Mouse (Mus musculus) embryonic facial prominence, embryonic 14.5 days (tissue): ENCODE data around the gene Fam222a. TPM values are rescaled to one million over a fixed set of nuclear protein-coding genes. Genes with fewer than 3 reads are reported as not detected.

Experiments
- ATAC-seq: fragments of 200-750 bp; cut with Nextera tagmentation; 2 replicates; pipeline ENCODE4 v1.8.0; 2017; ENCODE audit warnings: low read depth, moderate number of reproducible peaks, moderate TSS enrichment
- DNase-seq: peaks from one replicate; pipeline ENCODE4 v3.0.0-alpha.2; 2015; ENCODE audit warnings: low spot score
- H3K27ac ChIP-seq: fragments of 300-500 bp; sonication (generic); replicated peaks from 2 replicates; pipeline ENCODE4 v1.5.1; 2014; ENCODE audit warnings: low read depth, mild to moderate bottlenecking, low read length, moderate library complexity
- H3K27me3 ChIP-seq: fragments of 300-500 bp; sonication (generic); replicated peaks from 2 replicates; pipeline ENCODE4 v1.6.1; 2014; ENCODE audit warnings: low read length; ENCODE audit not compliant: control insufficient read depth, insufficient read depth
- H3K36me3 ChIP-seq: fragments of 300-500 bp; sonication (generic); 2 replicates; pipeline ENCODE4 v1.6.1; 2014; ENCODE audit warnings: low read length, mixed read lengths; ENCODE audit not compliant: control insufficient read depth, insufficient read depth
- H3K4me1 ChIP-seq: fragments of 300-500 bp; sonication (generic); 2 replicates; pipeline ENCODE4 v1.6.1; 2014; ENCODE audit warnings: antibody characterized with exemption, low read length; ENCODE audit not compliant: control insufficient read depth, insufficient read depth
- H3K4me2 ChIP-seq: fragments of 300-500 bp; sonication (generic); 2 replicates; pipeline ENCODE4 v1.6.1; 2014; ENCODE audit warnings: low read depth, mild to moderate bottlenecking, low read length, moderate library complexity, mixed read lengths
- H3K4me3 ChIP-seq: fragments of 300-500 bp; sonication (generic); 2 replicates; pipeline ENCODE4 v1.5.1; 2014; ENCODE audit warnings: low read depth, mild to moderate bottlenecking, low read length
- H3K9ac ChIP-seq: fragments of 300-500 bp; sonication (generic); 2 replicates; pipeline ENCODE4 v1.6.1; 2014; ENCODE audit warnings: low read depth, mild to moderate bottlenecking, low read length, moderate library complexity, mixed read lengths
- H3K9me3 ChIP-seq: fragments of 300-500 bp; sonication (generic); 2 replicates; pipeline ENCODE4 v1.6.1; 2016; ENCODE audit warnings: low read length; ENCODE audit not compliant: control insufficient read depth
- WGBS: fragments of 180-500 bp; shearing (Covaris S2); extraction: QIAGEN DNeasy Blood & Tissue Kit; methylation state at CpG from one replicate; pipeline ENCODE4 v1.1.7; 2014; 5-methylcytosine and 5-hydroxymethylcytosine counted together
- polyA plus RNA-seq: library from polyadenylated mRNA; unstranded; fragments of >200 nt; fragmentation: Nextera tagmentation; extraction: Ambion mirVana; gene quantifications from 2 replicates; pipeline ENCODE4 v1.2.1, GENCODE M21; 2014

The Fam222a gene
- polyA plus RNA-seq, 1 experiment from 2014 or later, result 1.4 TPM

DNA sequence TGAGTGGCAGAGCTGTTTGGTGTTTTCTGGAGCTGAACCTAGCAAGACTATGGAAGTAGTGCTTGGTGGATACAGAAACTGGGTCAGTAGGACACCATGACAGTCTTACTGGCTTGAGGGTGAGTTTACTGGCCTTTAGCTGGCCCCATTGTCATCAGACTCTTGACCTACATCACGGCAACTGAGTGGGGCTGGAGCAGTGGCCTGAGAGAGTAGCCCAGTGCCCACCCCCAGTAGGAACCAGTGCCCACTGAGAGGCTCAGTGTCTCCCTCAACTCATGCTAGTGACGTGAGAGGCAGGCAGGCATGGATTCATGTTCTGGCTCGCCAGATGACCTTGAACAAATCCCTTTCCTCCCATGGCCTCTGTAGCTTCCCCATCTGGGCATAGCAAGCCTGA lies 15.2 kb downstream of the Fam222a start:
- Histone ChIP-seq H3K9me3 (no peaks in the 10 kb centered on the region), H3K27me3 (no peaks in the 10 kb centered on the region; the same call in 1 of the 2 replicates), H3K36me3 (no peaks in the 10 kb centered on the region), H3K4me3 (no peak overlapping the region), H3K27ac (no peak overlapping the region), H3K4me1 (peaks cover 12% of the 10 kb centered on the region), H3K9ac (no peak overlapping the region), H3K4me2 (no peak overlapping the region)
- no peak for ATAC-seq
- WGBS, result 76% methylated on average over 3 of the region's 3 CpGs
- DNase-seq, result no peak

GRCm38 (mm10) chr5:114583490-114584175 lies 15.8 kb downstream of the Fam222a start:
- H3K4me3 ChIP-seq, result no peak overlapping the region
- H3K27ac ChIP-seq, result no peak overlapping the region
- no peak for DNase-seq
- H3K9ac ChIP-seq, result no peak overlapping the region; the same call in 1 of the 2 replicates
- peaks cover 12% of the 10 kb centered on the region for H3K4me1 ChIP-seq
- H3K27me3 ChIP-seq, result no peaks in the 10 kb centered on the region; the same call in 1 of the 2 replicates
- H3K4me2 ChIP-seq, result no peak overlapping the region
- 67% methylated on average over 12 of the region's 12 CpGs for WGBS
- no peaks in the 10 kb centered on the region for H3K36me3 ChIP-seq
- no peaks in the 10 kb centered on the region for H3K9me3 ChIP-seq
- no peak for ATAC-seq

GRCm38 (mm10) chr5:114584293-114585104 lies 16.7 kb downstream of the Fam222a start:
- H3K27ac ChIP-seq, result no peak overlapping the region
- H3K4me2 ChIP-seq, result no peak overlapping the region
- no peaks in the 10 kb centered on the region for H3K9me3 ChIP-seq
- H3K36me3 ChIP-seq, result no peaks in the 10 kb centered on the region
- DNase-seq (peak; percentile 41), ATAC-seq (peak; percentile 34; the same call in 1 of the 2 replicates)
- H3K9ac ChIP-seq, result no peak overlapping the region; the same call in 1 of the 2 replicates
- no peaks in the 10 kb centered on the region; the same call in 1 of the 2 replicates for H3K27me3 ChIP-seq
- H3K4me3 ChIP-seq, result no peak overlapping the region
- WGBS, result 44% methylated on average over 14 of the region's 14 CpGs
- peaks cover 12% of the 10 kb centered on the region for H3K4me1 ChIP-seq

- Histone ChIP-seq H3K9me3 (no peaks in the 10 kb centered on the region), H3K27ac (no peak overlapping the region), H3K4me1 (peaks cover 12% of the 10 kb centered on the region), H3K4me3 (no peak overlapping the region), H3K36me3 (no peaks in the 10 kb centered on the region), H3K4me2 (no peak overlapping the region), H3K9ac (no peak overlapping the region), H3K27me3 (no peaks in the 10 kb centered on the region; the same call in 1 of the 2 replicates)
- ATAC-seq, result no peak
- no peak for DNase-seq
- WGBS, result 15% methylated on average over 5 of the region's 5 CpGs
Observed at GRCm38 (mm10) chr5:114585682-114586081, 17.9 kb downstream of the Fam222a start.

DNA sequence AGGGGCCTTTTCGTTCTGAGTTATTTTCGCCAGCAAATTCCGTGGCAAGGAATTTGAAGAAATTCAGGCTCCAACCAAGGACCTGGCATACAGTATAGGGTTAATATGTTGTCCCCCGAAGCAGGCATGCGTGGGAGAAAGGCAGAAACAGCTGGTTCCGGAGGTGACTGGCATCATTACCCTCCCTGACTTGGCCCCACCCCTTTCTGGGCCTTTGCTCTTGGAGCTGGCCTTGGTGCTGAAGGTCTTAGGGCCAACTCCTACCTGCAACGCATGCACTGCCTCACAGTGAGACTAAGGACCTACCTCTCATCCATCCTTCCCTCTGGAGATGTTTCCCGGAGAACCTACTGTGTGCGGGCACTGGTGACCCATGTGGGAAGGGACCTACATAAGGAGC lies 20.1 kb downstream of the Fam222a start:
- Histone ChIP-seq H3K27me3 (no peaks in the 10 kb centered on the region; the same call in 1 of the 2 replicates), H3K4me1 (peaks cover 12% of the 10 kb centered on the region), H3K9me3 (no peaks in the 10 kb centered on the region), H3K4me2 (no peak overlapping the region), H3K27ac (no peak overlapping the region), H3K9ac (no peak overlapping the region), H3K4me3 (no peak overlapping the region), H3K36me3 (no peaks in the 10 kb centered on the region)
- no peak for ATAC-seq
- WGBS, result 30% methylated on average over 9 of the region's 9 CpGs
- peak; percentile 87 for DNase-seq

- H3K36me3 ChIP-seq, result no peaks in the 10 kb centered on the region
- H3K27ac ChIP-seq, result no peak overlapping the region
- no peak for ATAC-seq
- no peaks in the 10 kb centered on the region for H3K9me3 ChIP-seq
- no peak for DNase-seq
- H3K4me2 ChIP-seq, result no peak overlapping the region
- 41% methylated on average over 10 of the region's 10 CpGs for WGBS
- H3K4me3 ChIP-seq, result no peak overlapping the region
- no peak overlapping the region for H3K9ac ChIP-seq
- no peaks in the 10 kb centered on the region; the same call in 1 of the 2 replicates for H3K27me3 ChIP-seq
- peaks cover 16% of the 10 kb centered on the region for H3K4me1 ChIP-seq
Observed at GRCm38 (mm10) chr5:114588416-114588815, 20.6 kb downstream of the Fam222a start.

DNA sequence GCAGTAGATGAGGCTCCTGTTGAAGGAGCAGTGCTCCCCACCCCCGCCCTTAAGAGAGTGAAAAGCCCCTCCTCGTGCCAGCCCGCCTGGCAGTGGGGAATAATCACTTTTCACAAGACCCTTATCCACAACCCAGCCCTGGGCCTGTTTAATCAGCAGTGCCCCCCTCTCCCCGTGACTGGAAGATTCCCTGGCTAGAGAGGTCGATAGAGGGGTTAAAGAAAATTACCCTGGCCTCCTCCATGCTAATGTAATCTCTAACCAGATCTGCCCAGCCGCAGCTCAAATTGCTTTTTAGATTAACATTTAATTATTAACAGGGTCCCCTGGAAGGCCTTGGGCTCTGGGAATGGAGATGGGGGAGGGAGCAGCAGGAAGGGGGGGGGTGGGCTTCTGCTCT lies 21.2 kb downstream of the Fam222a start:
- H3K9me3 ChIP-seq, result no peaks in the 10 kb centered on the region
- H3K4me3 ChIP-seq, result no peak overlapping the region
- H3K4me1 ChIP-seq, result peaks cover 19% of the 10 kb centered on the region
- ATAC-seq (no peak), DNase-seq (no peak)
- H3K4me2 ChIP-seq, result no peak overlapping the region
- H3K27ac ChIP-seq, result no peak overlapping the region
- no peaks in the 10 kb centered on the region for H3K36me3 ChIP-seq
- H3K27me3 ChIP-seq, result no peaks in the 10 kb centered on the region; the same call in 1 of the 2 replicates
- H3K9ac ChIP-seq, result no peak overlapping the region
- WGBS, result 36% methylated on average over 6 of the region's 6 CpGs

- Histone ChIP-seq H3K9ac (no peak overlapping the region), H3K4me3 (no peak overlapping the region), H3K4me2 (no peak overlapping the region), H3K27me3 (no peaks in the 10 kb centered on the region; the same call in 1 of the 2 replicates), H3K9me3 (no peaks in the 10 kb centered on the region), H3K36me3 (no peaks in the 10 kb centered on the region), H3K4me1 (peaks cover 19% of the 10 kb centered on the region), H3K27ac (no peak overlapping the region)
- WGBS, result 21% methylated on average over 2 of the region's 2 CpGs
- DNase-seq (no peak), ATAC-seq (no peak)
Observed at GRCm38 (mm10) chr5:114589454-114589853, 21.6 kb downstream of the Fam222a start.
